Mouse (Mus musculus) testis, adult 2 months (tissue): ENCODE measurements around the gene Gm48552. TPM values are rescaled to one million over a fixed set of nuclear protein-coding genes. Genes with fewer than 3 reads are reported as not detected.

Experiments
- H3K27ac ChIP-seq: fragments of 200-500 bp; 2 replicates; pipeline ENCODE4 v1.5.1; 2012; ENCODE audit warnings: low read depth, low read length; ENCODE audit not compliant: control insufficient read depth, insufficient read depth
- H3K27me3 ChIP-seq: fragments of 200-500 bp; 2 replicates; pipeline ENCODE4 v1.6.1; 2012; ENCODE audit warnings: mild to moderate bottlenecking, low read length, moderate library complexity; ENCODE audit not compliant: control insufficient read depth, insufficient read depth
- H3K36me3 ChIP-seq: fragments of 200-500 bp; 2 replicates; pipeline ENCODE4 v1.6.1; 2012; ENCODE audit warnings: mild to moderate bottlenecking, low read length; ENCODE audit not compliant: control insufficient read depth, insufficient read depth
- H3K4me1 ChIP-seq: fragments of 200-500 bp; 2 replicates; pipeline ENCODE4 v1.6.1; 2012; ENCODE audit warnings: low read length; ENCODE audit not compliant: control insufficient read depth, insufficient read depth
- H3K4me3 ChIP-seq: fragments of 200-500 bp; 2 replicates; pipeline ENCODE4 v1.5.1; 2012; ENCODE audit warnings: low read depth, mild to moderate bottlenecking, low read length, moderate library complexity, mixed read lengths; ENCODE audit not compliant: control insufficient read depth
- CTCF ChIP-seq: fragments of 200-500 bp; IDR thresholded peaks from 2 replicates; pipeline ENCODE4 v1.5.1; 2012; ENCODE audit warnings: low read depth, mild to moderate bottlenecking, inconsistent platforms, low read length, moderate library complexity; ENCODE audit not compliant: control insufficient read depth, insufficient read depth, insufficient replicate concordance
- POLR2A ChIP-seq: fragments of 200-500 bp; IDR thresholded peaks from 2 replicates; pipeline ENCODE4 v1.6.1; 2012; ENCODE audit warnings: low read depth, mild to moderate bottlenecking, inconsistent platforms, low read length, moderate library complexity; ENCODE audit not compliant: control insufficient read depth
- polyA plus RNA-seq: library from polyadenylated mRNA; depleted of rRNA; stranded (reverse); fragments of >200 nt; gene quantifications from 2 replicates; pipeline ENCODE4 v1.2.3, GENCODE M21; 2012

Gm48552 gene
- polyA plus RNA-seq, 1 experiment: not detected

DNA sequence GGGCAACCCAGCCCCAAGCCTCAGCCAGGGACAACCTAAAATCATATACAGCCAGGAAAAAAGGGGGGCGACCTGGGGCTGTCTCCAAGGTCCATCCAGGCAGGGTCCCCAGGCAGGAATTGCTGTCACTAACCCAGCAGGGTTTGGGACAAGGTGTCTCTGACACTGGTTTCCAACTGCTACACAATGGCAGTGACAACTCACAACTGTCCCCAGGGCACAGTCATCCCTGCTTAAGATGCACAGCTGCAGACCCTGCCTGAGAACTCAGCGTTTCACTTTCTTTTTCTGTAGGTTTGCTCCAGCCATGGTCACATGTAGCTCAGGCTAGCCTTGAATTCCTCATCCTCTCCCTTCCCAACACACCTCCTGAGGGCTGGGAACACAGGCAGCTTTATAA lies 40.3 kb downstream of the Gm48552 start:
- Histone ChIP-seq H3K27me3 (no peaks in the 10 kb centered on the region), H3K4me1 (peaks cover 42% of the 10 kb centered on the region), H3K27ac (no peak overlapping the region), H3K4me3 (no peak overlapping the region), H3K36me3 (no peaks in the 10 kb centered on the region)
- no peak for TF ChIP-seq POLR2A
- TF ChIP-seq CTCF: no peak

DNA sequence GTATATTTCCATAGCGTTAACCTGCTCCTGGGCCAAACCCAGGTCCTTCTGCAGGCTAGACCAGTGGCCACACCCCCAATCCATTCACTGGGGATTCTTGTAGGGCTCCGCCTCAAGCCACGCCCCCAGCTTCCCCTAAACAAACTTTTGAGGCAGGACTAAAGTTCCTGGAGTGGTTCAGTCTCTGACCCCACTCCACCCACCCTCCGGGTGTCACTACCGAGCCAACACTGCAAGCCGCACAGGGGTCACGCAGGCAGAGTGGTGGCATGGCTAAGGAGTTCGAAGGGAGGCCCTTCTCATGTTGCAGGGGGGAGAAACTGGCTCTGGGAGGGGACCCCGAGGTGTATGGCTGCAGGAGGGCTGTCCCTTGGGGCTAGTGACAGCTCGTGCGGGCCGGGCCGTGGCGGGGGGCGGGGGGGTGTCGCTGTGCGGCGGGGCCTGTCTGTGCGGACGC lies 40.8 kb downstream of the Gm48552 start:
- TF ChIP-seq POLR2A: peak; percentile 46; the same call in 1 of the 2 replicates
- TF ChIP-seq CTCF: no peak
- H3K4me3 ChIP-seq: peak overlapping the region; percentile 76

DNA sequence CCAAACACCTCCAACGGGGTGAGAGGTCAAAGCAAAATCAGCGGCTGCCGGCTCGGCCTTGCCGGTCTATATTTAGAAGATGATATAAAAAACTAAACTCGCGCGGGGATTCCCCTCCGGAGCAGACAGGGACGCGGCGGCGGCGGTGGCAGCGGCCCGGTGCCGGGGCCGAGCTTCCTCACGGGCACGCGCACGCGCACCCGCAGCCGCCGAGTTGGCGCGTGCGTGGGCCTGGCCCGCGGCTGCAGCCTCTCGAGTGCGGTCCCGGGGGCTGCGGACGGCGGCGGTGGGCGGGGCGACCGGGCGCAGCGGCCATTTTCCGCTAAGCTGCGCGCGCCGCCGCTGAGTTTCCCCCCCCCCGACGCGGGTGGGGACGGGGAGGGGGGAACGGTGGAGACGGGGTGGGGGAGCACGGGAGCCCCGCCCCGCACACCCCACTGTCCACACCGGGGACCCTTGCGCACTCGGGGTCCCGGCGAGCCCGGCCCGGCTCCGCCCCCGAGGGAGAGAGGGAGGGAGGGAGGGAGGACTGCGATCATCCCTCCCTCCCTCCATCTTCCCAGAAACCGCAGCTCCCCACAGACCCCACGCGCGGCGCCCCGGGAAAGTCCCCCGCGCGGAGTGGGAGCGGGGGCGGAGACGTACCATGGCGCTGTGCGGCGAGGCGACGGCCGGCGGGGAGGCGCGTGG lies 41.5 kb downstream of the Gm48552 start:
- H3K4me1 ChIP-seq: peaks cover 45% of the 10 kb centered on the region
- no peaks in the 10 kb centered on the region for H3K27me3 ChIP-seq
- peak overlapping the region; percentile 76 for H3K4me3 ChIP-seq
- TF ChIP-seq POLR2A (no peak; the same call in 1 of the 2 replicates), CTCF (no peak)
- H3K27ac ChIP-seq: peak overlapping the region; percentile 77
- H3K36me3 ChIP-seq: no peaks in the 10 kb centered on the region

More for the DNA sequence above, 40.8 kb downstream of the Gm48552 start:
- Histone ChIP-seq H3K36me3 (no peaks in the 10 kb centered on the region), H3K4me1 (peaks cover 45% of the 10 kb centered on the region), H3K27ac (peak overlapping the region; percentile 71), H3K27me3 (no peaks in the 10 kb centered on the region)

- no peaks in the 10 kb centered on the region for H3K36me3 ChIP-seq
- H3K4me1 ChIP-seq: peaks cover 41% of the 10 kb centered on the region
- no peak for TF ChIP-seq CTCF
- no peak; the same call in 1 of the 2 replicates for TF ChIP-seq POLR2A
- H3K27ac ChIP-seq: peak overlapping the region; percentile 61
- peak overlapping the region; percentile 82 for H3K4me3 ChIP-seq
- no peaks in the 10 kb centered on the region for H3K27me3 ChIP-seq
Measured at GRCm38 (mm10) chr10:81430831-81431525, 42.2 kb downstream of the Gm48552 start.

- no peak for TF ChIP-seq POLR2A
- TF ChIP-seq CTCF: no peak
- Histone ChIP-seq H3K36me3 (no peaks in the 10 kb centered on the region), H3K4me1 (peaks cover 40% of the 10 kb centered on the region), H3K27ac (peak overlapping the region; percentile 61), H3K27me3 (no peaks in the 10 kb centered on the region), H3K4me3 (no peak overlapping the region)
Measured at GRCm38 (mm10) chr10:81431526-81432168, 42.8 kb downstream of the Gm48552 start.

GRCm38 (mm10) chr10:81432169-81432867 lies 43.5 kb downstream of the Gm48552 start:
- Histone ChIP-seq H3K27ac (peak overlapping the region; percentile 10; the same call in 1 of the 2 replicates), H3K4me1 (peaks cover 37% of the 10 kb centered on the region), H3K36me3 (no peaks in the 10 kb centered on the region), H3K4me3 (peak overlapping the region; percentile 28), H3K27me3 (no peaks in the 10 kb centered on the region)
- TF ChIP-seq CTCF (no peak), POLR2A (no peak)
